Mouse (Mus musculus) frontal cortex, postnatal 36 days (tissue): ENCODE results near the gene Tnk1.
A peak's percentile ranks its signal among the peaks of the same experiment; 100 is the strongest.

ENCODE experiments used
- DNase-seq, 2 experiments: peaks; one replicate each; pipeline ENCODE4 v3.0.0; 2022; ENCODE audit warnings: low spot score in 2 of 2

Tnk1 gene

DNA sequence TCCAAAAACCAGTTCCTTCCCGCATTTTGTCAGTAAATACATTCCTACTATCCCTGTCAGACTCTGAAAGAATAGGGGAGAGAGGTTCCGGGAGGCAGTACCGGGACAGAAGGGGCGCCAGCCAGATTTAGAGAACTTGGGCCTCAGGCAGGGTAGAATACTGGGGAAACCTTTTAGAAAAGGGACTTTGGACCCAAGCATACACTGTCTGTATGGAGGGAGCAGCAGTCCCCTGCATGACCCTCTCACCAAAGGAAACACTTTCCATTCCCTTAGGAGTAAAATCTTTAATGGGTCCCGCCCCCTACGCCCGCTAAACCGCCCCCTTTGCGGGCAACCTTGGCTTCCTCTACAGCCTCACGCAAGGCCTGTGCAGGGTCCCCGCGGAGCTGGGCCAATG lies 55.2 kb downstream of the Tnk1 start:
- no peak for DNase-seq

DNA sequence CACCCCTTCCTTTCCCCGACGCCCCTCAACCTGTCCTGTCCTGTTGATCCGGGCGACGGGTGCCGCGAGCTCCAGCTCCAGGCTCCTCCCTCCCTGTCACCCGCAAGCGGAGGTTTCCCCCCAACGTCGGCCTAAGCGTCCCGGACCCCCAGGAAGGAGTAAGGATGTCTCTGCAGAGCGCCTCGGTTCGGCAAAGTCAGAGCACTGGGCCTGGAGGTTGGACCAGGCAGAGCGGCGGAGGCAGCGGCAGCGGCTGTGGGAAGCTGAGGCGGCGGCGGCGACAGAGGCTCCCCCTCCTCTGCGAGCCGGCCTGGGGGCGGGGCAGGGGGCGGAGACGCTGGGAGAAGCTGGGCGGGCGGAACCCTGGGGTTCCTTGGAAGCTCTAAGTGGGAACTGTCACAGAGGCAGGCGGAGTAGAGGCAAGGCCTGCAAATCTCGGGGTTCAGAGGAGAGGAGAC lies 55.9 kb downstream of the Tnk1 start:
- peak; percentile 65 to 86 for DNase-seq

DNA sequence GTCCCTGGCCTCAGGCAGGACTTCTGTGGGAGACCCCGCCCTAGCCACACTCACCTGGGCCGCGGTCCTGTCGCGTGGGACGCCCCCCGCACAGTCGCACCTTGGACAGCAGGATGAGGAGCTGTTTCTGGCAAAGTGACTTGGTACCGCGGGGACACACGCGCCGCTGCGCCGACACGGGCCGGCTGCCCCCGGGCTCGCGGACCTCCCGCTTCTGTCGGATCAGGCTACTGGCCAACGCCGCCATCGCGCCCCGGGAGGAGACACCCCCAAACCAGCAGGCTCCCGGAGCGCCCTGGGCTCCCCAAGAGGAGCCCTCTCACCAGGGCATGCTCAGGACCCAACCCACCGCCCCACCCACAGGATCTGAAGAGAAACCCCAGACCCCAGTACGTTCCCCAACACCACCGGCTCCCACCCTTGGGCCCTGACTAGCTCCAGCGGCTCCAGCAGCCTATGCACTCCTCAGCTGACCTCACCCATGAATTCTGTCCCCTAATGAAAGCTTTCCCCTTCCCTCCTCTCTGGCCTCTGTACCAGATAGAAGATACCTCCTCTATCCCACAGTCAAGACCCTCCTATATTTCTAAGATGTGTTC lies 57.1 kb downstream of the Tnk1 start, which contains the start of gene Fgf11:
TSS of gene Fgf11 (minus strand) at position 479 of the 599 bp plus-strand sequence.
- no peak for DNase-seq
